Mouse (Mus musculus): Measurements from ENCODE around the gene Triml2.

Gene Triml2

GRCm38 (mm10) chr8:43180054-43180690, at the start of gene Triml2:
Triml2 (plus strand) TSS chr8:43180541.
- DNase-seq: no peak

GRCm38 (mm10) chr8:43141386-43141785, 39.0 kb upstream of the Triml2 start, which contains the start of gene Triml1:
Triml1 (minus strand) TSS chr8:43141486.
- DNase-seq: no peak

GRCm38 (mm10) chr8:43149307-43149706, 31.0 kb upstream of the Triml2 start:
- no peak for DNase-seq

- no peak for DNase-seq
Observed at GRCm38 (mm10) chr8:43163255-43163654, 17.1 kb upstream of the Triml2 start.

- no peak for DNase-seq
Observed at GRCm38 (mm10) chr8:43164453-43164852, 15.9 kb upstream of the Triml2 start.

- no peak for DNase-seq
Observed at GRCm38 (mm10) chr8:43168083-43168482, 12.3 kb upstream of the Triml2 start.

GRCm38 (mm10) chr8:43169249-43169755, 11.0 kb upstream of the Triml2 start:
- no peak for DNase-seq

- no peak for DNase-seq
Observed at GRCm38 (mm10) chr8:43176766-43177486, 3.4 kb upstream of the Triml2 start.

- DNase-seq: no peak
Observed at GRCm38 (mm10) chr8:43178263-43178662, 2.1 kb upstream of the Triml2 start.

GRCm38 (mm10) chr8:43179189-43179588, 1.2 kb upstream of the Triml2 start:
- no peak for DNase-seq

GRCm38 (mm10) chr8:43182281-43182680, 1.9 kb downstream of the Triml2 start:
- no peak for DNase-seq

- no peak for DNase-seq
Observed at GRCm38 (mm10) chr8:43215554-43215953, 35.2 kb downstream of the Triml2 start.

- DNase-seq: no peak
Observed at GRCm38 (mm10) chr8:43243326-43243725, 63.0 kb downstream of the Triml2 start.

Measured in thymus, postnatal 36 days (tissue).